Mouse (Mus musculus): Measurements from ENCODE around the gene Gpr4.

DNA sequence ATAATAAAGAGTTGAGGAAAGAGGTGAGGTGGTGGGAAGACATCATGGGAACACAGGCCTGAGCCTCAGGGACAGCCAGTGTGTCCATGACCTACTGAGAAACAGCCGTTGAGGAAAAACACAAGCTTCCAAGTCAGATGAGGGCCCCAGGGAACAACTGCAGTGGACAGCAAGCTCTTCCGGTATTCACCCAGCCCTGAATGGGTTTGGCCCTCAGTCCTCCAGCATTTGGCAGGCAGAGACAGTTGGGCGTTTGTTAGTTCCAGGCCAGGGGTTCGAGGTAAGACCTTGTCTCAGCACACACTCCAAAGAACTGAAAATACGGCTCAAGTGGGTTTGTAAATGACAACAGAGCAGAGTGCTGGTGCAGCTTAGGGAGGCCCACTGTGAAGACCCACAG lies 41.1 kb downstream of the Gpr4 start:
- TF ChIP-seq POLR2A (IDR thresholded peaks at IDR 0.05; ENCODE audit: insufficient read depth, low read depth, low read length) (no peak), CTCF (IDR thresholded peaks at IDR 0.05; ENCODE audit: insufficient read depth, low read depth, low read length) (no peak)
